Mouse (Mus musculus): ENCODE data around the gene Zfp1. TPM values are rescaled to one million over a fixed set of nuclear protein-coding genes. Genes with fewer than 3 reads are reported as not detected.

The Zfp1 gene
- 28.5 TPM for polyA plus RNA-seq (2015; fragmentation: Illumina TruSeq; extraction: RNeasy Lipid Tissue Mini Kit (QIAGEN cat#74804); ENCODE audit: insufficient read depth, low replicate concordance)

GRCm38 (mm10) chr8:111643264-111644141, at the start of gene Zfp1:
Gene Zfp1, plus strand, starts transcription at chr8:111643401.

GRCm38 (mm10) chr8:111630105-111630521, 13.1 kb upstream of the Zfp1 start, which contains the start of gene Ldhd:
Gene Ldhd, minus strand, starts transcription at chr8:111630374.

GRCm38 (mm10) chr8:111690960-111691445, 47.8 kb downstream of the Zfp1 start, which contains the start of gene Ctrb1:
Gene Ctrb1, minus strand, starts transcription at chr8:111691010.

Other genes with a start within 250 kb of the Zfp1 start
- not detected for gene Fa2h, start 249.6 kb upstream of the Zfp1 start, polyA plus RNA-seq (2015; fragmentation: Illumina TruSeq; extraction: RNeasy Lipid Tissue Mini Kit (QIAGEN cat#74804); ENCODE audit: insufficient read depth, low replicate concordance)
- gene Wdr59, start 121.3 kb upstream of the Zfp1 start, polyA plus RNA-seq (2015; fragmentation: Illumina TruSeq; extraction: RNeasy Lipid Tissue Mini Kit (QIAGEN cat#74804); ENCODE audit: insufficient read depth, low replicate concordance), result 8.2 TPM
- gene Znrf1, start 107.3 kb upstream of the Zfp1 start, polyA plus RNA-seq (2015; fragmentation: Illumina TruSeq; extraction: RNeasy Lipid Tissue Mini Kit (QIAGEN cat#74804); ENCODE audit: insufficient read depth, low replicate concordance), result 51.8 TPM
- gene Ldhd, start 13.0 kb upstream of the Zfp1 start, polyA plus RNA-seq (2015; fragmentation: Illumina TruSeq; extraction: RNeasy Lipid Tissue Mini Kit (QIAGEN cat#74804); ENCODE audit: insufficient read depth, low replicate concordance), result 0.84 TPM
- 5.2 TPM for gene Ctrb1, start 47.6 kb downstream of the Zfp1 start, polyA plus RNA-seq (2015; fragmentation: Illumina TruSeq; extraction: RNeasy Lipid Tissue Mini Kit (QIAGEN cat#74804); ENCODE audit: insufficient read depth, low replicate concordance)
- gene Bcar1, start 100.4 kb downstream of the Zfp1 start, polyA plus RNA-seq (2015; fragmentation: Illumina TruSeq; extraction: RNeasy Lipid Tissue Mini Kit (QIAGEN cat#74804); ENCODE audit: insufficient read depth, low replicate concordance), result 2.6 TPM
- gene Cfdp1, start 210.9 kb downstream of the Zfp1 start, polyA plus RNA-seq (2015; fragmentation: Illumina TruSeq; extraction: RNeasy Lipid Tissue Mini Kit (QIAGEN cat#74804); ENCODE audit: insufficient read depth, low replicate concordance), result 127 TPM
- gene Tmem170, start 233.3 kb downstream of the Zfp1 start, polyA plus RNA-seq (2015; fragmentation: Illumina TruSeq; extraction: RNeasy Lipid Tissue Mini Kit (QIAGEN cat#74804); ENCODE audit: insufficient read depth, low replicate concordance), result 8.0 TPM